Mouse (Mus musculus) CH12F3 (cell line): ENCODE measurements around the gene Mospd2.

Source experiments
- in situ Hi-C: fragments of 300-500 bp; cut with MboI; formaldehyde crosslinking; loops from 2 replicates; pipeline ENCODE4 v1.14.3; 2020; ENCODE audit warnings: low sequenced_read_pairs

The Mospd2 gene

GRCm38 (mm10) chrX:164980193-164980775, at the start of gene Mospd2, which contains the start of gene Fancb:
Gene Mospd2, minus strand, starts transcription at chrX:164980375.
Gene Fancb, plus strand, starts transcription at chrX:164980592.
- in situ Hi-C loops, result no loop called here

DNA sequence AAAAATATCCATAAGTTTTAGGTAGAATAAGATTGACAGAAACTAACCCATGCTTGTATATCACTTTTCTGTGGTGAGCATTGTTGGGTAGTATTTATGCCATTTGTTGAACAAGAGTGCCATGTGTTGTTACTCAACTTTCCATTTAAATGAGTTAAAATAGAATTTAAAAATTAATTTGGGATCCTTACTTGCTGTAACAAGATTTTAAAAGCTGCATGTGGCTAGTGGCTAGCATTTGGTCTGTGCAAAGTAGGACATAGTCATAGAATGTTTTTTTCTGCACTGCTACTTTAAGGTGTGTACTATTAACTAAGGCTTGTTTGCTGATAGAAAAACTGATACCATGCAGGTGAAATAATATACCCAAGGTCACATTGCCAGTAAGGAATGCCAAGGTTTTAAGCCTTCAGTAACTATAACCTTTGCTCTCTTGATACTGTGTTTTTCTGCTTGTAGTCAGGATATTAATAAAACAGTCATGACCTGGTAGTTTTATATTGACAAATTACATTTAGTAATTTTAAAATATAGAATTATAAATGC, 24.7 kb upstream of the Mospd2 start, which contains the start of gene Gm17604:
TSS of gene Gm17604 (minus strand) at position 51 of the 546 bp plus-strand sequence.
- in situ Hi-C loops, result no loop called here

DNA sequence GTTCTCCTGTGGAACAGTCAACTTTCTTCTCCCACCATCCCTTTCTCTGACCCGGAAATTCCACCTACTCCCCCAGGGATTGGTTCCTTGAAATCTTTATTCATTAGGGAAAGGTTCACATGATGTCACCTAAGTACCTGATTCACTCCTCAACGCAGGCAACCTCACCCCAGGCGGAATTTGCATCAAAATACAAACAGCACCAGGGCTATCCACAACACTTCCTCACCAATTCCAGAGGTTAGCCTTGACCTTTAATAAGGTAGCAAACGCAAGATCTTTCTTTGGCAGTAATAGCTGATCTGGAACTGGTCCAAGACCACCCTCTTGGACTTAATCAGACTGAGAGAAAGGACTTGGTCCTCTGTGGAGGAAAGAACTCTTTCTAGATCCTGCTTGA, 23.0 kb upstream of the Mospd2 start:
- in situ Hi-C loops, result no loop called here

DNA sequence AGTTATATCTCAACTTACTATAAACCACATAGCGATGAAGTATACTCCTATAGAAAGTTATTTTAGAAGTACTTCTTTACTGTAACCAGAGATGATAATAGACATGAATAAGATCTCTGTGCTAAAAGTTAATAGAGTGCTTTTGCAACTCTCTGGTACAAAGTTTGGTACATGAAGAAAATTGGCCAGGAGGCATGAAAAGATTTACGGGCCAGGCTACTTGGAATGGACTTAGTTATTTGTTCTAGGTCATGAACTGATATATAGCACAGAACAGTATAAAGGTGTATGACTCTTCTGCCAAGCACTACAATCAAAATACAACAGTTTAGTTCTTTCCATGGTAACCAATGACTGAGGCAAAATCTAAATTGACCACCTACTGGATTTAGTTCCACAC, 1.3 kb downstream of the Mospd2 start:
- in situ Hi-C loops, result no loop called here

- in situ Hi-C loops, result no loop called here
Measured at GRCm38 (mm10) chrX:164971206-164971605, 9.0 kb downstream of the Mospd2 start.

- in situ Hi-C loops, result no loop called here
Measured at GRCm38 (mm10) chrX:164965750-164966448, 14.3 kb downstream of the Mospd2 start.

- in situ Hi-C loops, result no loop called here
Measured at GRCm38 (mm10) chrX:164952601-164953375, 27.4 kb downstream of the Mospd2 start.

GRCm38 (mm10) chrX:164951858-164952576, 28.2 kb downstream of the Mospd2 start:
- in situ Hi-C loops, result no loop called here

- in situ Hi-C loops, result no loop called here
Measured at GRCm38 (mm10) chrX:164941540-164941939, 38.6 kb downstream of the Mospd2 start.

DNA sequence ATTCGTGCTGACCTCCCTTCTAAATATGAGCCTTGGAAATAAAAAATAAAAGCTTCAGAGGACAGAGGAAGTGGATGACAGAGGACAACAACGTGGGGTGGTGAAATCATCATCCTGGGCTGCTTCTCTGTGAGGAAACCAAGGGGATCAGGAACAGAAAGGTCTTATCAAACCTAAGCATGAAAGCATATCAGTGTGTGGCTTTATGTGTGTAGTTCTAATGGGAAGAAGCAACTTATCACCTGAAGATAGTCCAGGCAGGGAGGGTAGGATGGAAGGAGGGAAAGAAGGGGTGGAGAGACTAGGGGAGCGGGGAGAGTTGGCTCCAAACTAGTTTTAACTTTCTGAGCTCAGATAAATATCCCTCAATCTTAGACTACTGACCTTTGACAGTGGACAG, 67.2 kb downstream of the Mospd2 start:
- in situ Hi-C loops, result no loop called here

- in situ Hi-C loops, result no loop called here
Measured at GRCm38 (mm10) chrX:164912186-164912585, 68.0 kb downstream of the Mospd2 start.

GRCm38 (mm10) chrX:164901847-164902246, 78.3 kb downstream of the Mospd2 start:
- in situ Hi-C loops, result no loop called here

GRCm38 (mm10) chrX:164899805-164900204, 80.4 kb downstream of the Mospd2 start:
- in situ Hi-C loops, result no loop called here

- in situ Hi-C loops, result no loop called here
Measured at GRCm38 (mm10) chrX:164886260-164886659, 93.9 kb downstream of the Mospd2 start.
